Mouse (Mus musculus): ENCODE data around the gene Cfap97d1. TPM values are rescaled to one million over a fixed set of nuclear protein-coding genes. Genes with fewer than 3 reads are reported as not detected.

Cfap97d1 gene
- polyA plus RNA-seq, 1 experiment = not detected

DNA sequence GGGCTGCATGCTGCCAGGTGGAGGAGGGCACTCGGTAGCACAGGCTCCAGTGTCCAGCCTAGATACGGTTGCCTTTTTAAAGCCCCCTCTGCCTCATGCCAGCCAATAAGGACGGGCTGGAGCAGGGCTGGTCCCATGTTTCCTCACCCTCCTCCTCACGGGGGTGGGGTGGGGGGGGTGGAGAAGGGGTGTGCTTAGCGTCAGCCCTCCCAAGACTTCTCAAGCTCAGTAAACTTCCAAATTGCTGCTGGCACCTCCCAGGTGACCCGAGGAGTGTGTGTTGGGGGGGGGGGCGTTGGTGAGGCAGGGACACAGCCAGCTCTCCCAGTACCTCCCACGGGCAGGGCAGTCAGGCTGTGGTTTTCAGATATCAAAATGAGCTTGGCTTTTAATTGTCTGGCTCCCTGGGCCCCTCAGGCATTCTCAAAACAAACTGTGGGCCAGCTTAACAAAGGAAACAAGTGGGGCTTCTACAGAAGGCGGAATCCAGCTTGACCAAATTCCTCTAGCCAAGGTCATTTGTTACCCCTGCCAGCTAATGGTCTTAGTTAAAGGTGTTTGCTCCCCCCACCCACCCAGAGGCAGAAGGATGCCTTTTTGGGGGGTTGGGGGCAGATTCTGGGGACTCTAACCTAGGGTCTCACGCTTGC, 17.0 kb upstream of the Cfap97d1 start, which contains the start of gene Sost:
Sost (minus strand) TSS at position 51 of the 650 bp plus-strand sequence.
- Histone ChIP-seq H3K27ac (ENCODE audit: insufficient read depth, low read depth, low read length) (no peak within 1 kb of the TSS), H3K27me3 (ENCODE audit: control insufficient read depth, insufficient read depth, low read length) (peaks cover 38% of the 10 kb centered on the region), H3K36me3 (ENCODE audit: control insufficient read depth, insufficient read depth, low read length) (no peaks in the 10 kb centered on the region), H3K4me1 (ENCODE audit: control insufficient read depth, insufficient read depth, insufficient read length, low read length) (0 out of 2 replicates have a peak, but pooled peaks cover 3% of the 10 kb centered on the region), H3K4me3 (ENCODE audit: low read depth, low read length) (no peak within 1 kb of the TSS)
- TF ChIP-seq POLR2A (IDR thresholded peaks at IDR 0.05; ENCODE audit: low read depth, low read length) (no peak), CTCF (IDR thresholded peaks at IDR 0.05; ENCODE audit: extremely low read depth, insufficient read length, insufficient replicate concordance, low read depth, low read length) (no peak)
- 41% methylated on average over 10 of the region's 10 CpGs for WGBS

- H3K27me3 ChIP-seq (ENCODE audit: control insufficient read depth, insufficient read depth, low read length) = peaks cover 28% of the 10 kb centered on the region
- WGBS = 61% methylated on average over 7 of the region's 7 CpGs
- H3K36me3 ChIP-seq (ENCODE audit: control insufficient read depth, insufficient read depth, low read length) = no peaks in the 10 kb centered on the region
These were observed 15.8 kb upstream of the Cfap97d1 start for GRCm38 (mm10) chr11:101968311-101968710.

GRCm38 (mm10) chr11:101968791-101969190, 15.3 kb upstream of the Cfap97d1 start:
- TF ChIP-seq CTCF (IDR thresholded peaks at IDR 0.05; ENCODE audit: extremely low read depth, insufficient read length, insufficient replicate concordance, low read depth, low read length) = peak; percentile 97
- no peak for TF ChIP-seq POLR2A (IDR thresholded peaks at IDR 0.05; ENCODE audit: low read depth, low read length)
- Histone ChIP-seq H3K27me3 (ENCODE audit: control insufficient read depth, insufficient read depth, low read length) (peaks cover 23% of the 10 kb centered on the region), H3K27ac (ENCODE audit: insufficient read depth, low read depth, low read length) (no peak overlapping the region), H3K4me3 (ENCODE audit: low read depth, low read length) (no peak overlapping the region), H3K36me3 (ENCODE audit: control insufficient read depth, insufficient read depth, low read length) (no peaks in the 10 kb centered on the region), H3K4me1 (ENCODE audit: control insufficient read depth, insufficient read depth, insufficient read length, low read length) (0 out of 2 replicates have a peak, but pooled peaks cover 3% of the 10 kb centered on the region)
- 0% methylated on average over 5 of the region's 5 CpGs for WGBS

More at GRCm38 (mm10) chr11:101968311-101968710, 15.8 kb upstream of the Cfap97d1 start:
- TF ChIP-seq CTCF (IDR thresholded peaks at IDR 0.05; ENCODE audit: extremely low read depth, insufficient read length, insufficient replicate concordance, low read depth, low read length) (no peak), POLR2A (IDR thresholded peaks at IDR 0.05; ENCODE audit: low read depth, low read length) (no peak)
- Histone ChIP-seq H3K4me1 (ENCODE audit: control insufficient read depth, insufficient read depth, insufficient read length, low read length) (0 out of 2 replicates have a peak, but pooled peaks cover 3% of the 10 kb centered on the region), H3K27ac (ENCODE audit: insufficient read depth, low read depth, low read length) (no peak overlapping the region), H3K4me3 (ENCODE audit: low read depth, low read length) (no peak overlapping the region)

- TF ChIP-seq CTCF (IDR thresholded peaks at IDR 0.05; ENCODE audit: extremely low read depth, insufficient read length, insufficient replicate concordance, low read depth, low read length) = no peak
- no peak for TF ChIP-seq POLR2A (IDR thresholded peaks at IDR 0.05; ENCODE audit: low read depth, low read length)
- Histone ChIP-seq H3K27ac (ENCODE audit: insufficient read depth, low read depth, low read length) (no peak overlapping the region), H3K4me1 (ENCODE audit: control insufficient read depth, insufficient read depth, insufficient read length, low read length) (no peaks in the 10 kb centered on the region), H3K27me3 (ENCODE audit: control insufficient read depth, insufficient read depth, low read length) (peaks cover 13% of the 10 kb centered on the region), H3K4me3 (ENCODE audit: low read depth, low read length) (no peak overlapping the region), H3K36me3 (ENCODE audit: control insufficient read depth, insufficient read depth, low read length) (peaks cover 4% of the 10 kb centered on the region; the same call in 1 of the 2 replicates)
- WGBS = 79% methylated on average over 13 of the region's 13 CpGs
These were observed 14.2 kb upstream of the Cfap97d1 start for GRCm38 (mm10) chr11:101969835-101970234.

- Histone ChIP-seq H3K4me3 (ENCODE audit: low read depth, low read length) (no peak overlapping the region), H3K27ac (ENCODE audit: insufficient read depth, low read depth, low read length) (no peak overlapping the region), H3K36me3 (ENCODE audit: control insufficient read depth, insufficient read depth, low read length) (peaks cover 4% of the 10 kb centered on the region; the same call in 1 of the 2 replicates), H3K27me3 (ENCODE audit: control insufficient read depth, insufficient read depth, low read length) (peaks cover 5% of the 10 kb centered on the region; the same call in 1 of the 2 replicates), H3K4me1 (ENCODE audit: control insufficient read depth, insufficient read depth, insufficient read length, low read length) (no peaks in the 10 kb centered on the region)
- 27% methylated on average over 3 of the region's 3 CpGs for WGBS
- TF ChIP-seq CTCF (IDR thresholded peaks at IDR 0.05; ENCODE audit: extremely low read depth, insufficient read length, insufficient replicate concordance, low read depth, low read length) (peak; percentile 83; the same call in 1 of the 2 replicates), POLR2A (IDR thresholded peaks at IDR 0.05; ENCODE audit: low read depth, low read length) (no peak)
These were observed 12.7 kb upstream of the Cfap97d1 start for GRCm38 (mm10) chr11:101971410-101971809.

DNA sequence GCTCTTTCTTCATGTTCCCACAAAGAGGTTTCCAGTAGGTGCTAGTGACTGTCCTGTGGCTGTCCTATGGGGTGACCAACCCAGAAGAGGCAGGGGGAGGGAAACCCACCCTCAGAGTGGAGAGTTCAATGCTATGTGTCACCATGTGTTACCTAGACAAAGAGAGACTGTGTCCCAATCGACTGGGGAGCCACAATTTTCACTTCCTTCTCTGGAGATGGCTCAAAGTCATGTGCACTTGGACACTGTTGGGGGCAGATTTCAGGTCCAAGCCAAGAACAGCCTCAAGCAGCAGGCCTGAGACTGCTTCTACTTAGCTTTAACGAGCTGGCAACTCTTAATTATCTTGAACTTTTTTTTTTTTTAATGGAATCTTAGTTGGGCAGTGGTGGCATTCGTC, 12.0 kb upstream of the Cfap97d1 start:
- Histone ChIP-seq H3K36me3 (ENCODE audit: control insufficient read depth, insufficient read depth, low read length) (peaks cover 4% of the 10 kb centered on the region; the same call in 1 of the 2 replicates), H3K4me1 (ENCODE audit: control insufficient read depth, insufficient read depth, insufficient read length, low read length) (no peaks in the 10 kb centered on the region), H3K4me3 (ENCODE audit: low read depth, low read length) (no peak overlapping the region), H3K27me3 (ENCODE audit: control insufficient read depth, insufficient read depth, low read length) (no peaks in the 10 kb centered on the region), H3K27ac (ENCODE audit: insufficient read depth, low read depth, low read length) (no peak overlapping the region)
- WGBS = 60% methylated on average over 3 of the region's 3 CpGs
- TF ChIP-seq CTCF (IDR thresholded peaks at IDR 0.05; ENCODE audit: extremely low read depth, insufficient read length, insufficient replicate concordance, low read depth, low read length) = no peak
- TF ChIP-seq POLR2A (IDR thresholded peaks at IDR 0.05; ENCODE audit: low read depth, low read length) = no peak

DNA sequence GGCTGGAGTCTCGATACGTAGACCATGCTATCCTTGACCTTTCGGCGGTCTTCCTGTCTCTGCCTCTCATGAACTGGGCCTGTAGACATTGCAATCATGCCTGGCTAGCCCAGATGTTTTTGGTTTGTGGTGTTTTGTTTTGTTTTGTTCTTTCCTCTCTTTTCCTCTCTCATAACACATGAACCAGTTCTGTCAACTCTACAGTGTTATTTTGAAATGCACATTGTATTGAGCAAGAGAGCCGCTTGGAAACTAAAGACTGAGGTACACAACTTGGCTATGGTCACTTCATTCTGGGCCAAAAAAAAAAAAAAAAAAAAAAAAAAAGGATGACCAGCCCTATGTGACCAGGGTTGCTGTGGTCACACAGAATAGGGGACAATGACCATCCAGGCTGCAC, 11.4 kb upstream of the Cfap97d1 start:
- WGBS = 95% methylated on average over 5 of the region's 5 CpGs
- no peaks in the 10 kb centered on the region for H3K4me1 ChIP-seq (ENCODE audit: control insufficient read depth, insufficient read depth, insufficient read length, low read length)
- no peak overlapping the region for H3K27ac ChIP-seq (ENCODE audit: insufficient read depth, low read depth, low read length)
- TF ChIP-seq POLR2A (IDR thresholded peaks at IDR 0.05; ENCODE audit: low read depth, low read length) (no peak), CTCF (IDR thresholded peaks at IDR 0.05; ENCODE audit: extremely low read depth, insufficient read length, insufficient replicate concordance, low read depth, low read length) (no peak)
- no peak overlapping the region for H3K4me3 ChIP-seq (ENCODE audit: low read depth, low read length)
- peaks cover 4% of the 10 kb centered on the region; the same call in 1 of the 2 replicates for H3K36me3 ChIP-seq (ENCODE audit: control insufficient read depth, insufficient read depth, low read length)
- no peaks in the 10 kb centered on the region for H3K27me3 ChIP-seq (ENCODE audit: control insufficient read depth, insufficient read depth, low read length)

Data from small intestine, adult 2 months (tissue).